Mouse (Mus musculus) ES-Bruce4 (cell line): ENCODE data around the gene Kif1a. TPM values are rescaled to one million over a fixed set of nuclear protein-coding genes. Genes with fewer than 3 reads are reported as not detected.

Experiments
- H3K27ac ChIP-seq: 2 replicates; pipeline ENCODE4 v1.5.1; 2012; ENCODE audit warnings: low read length, inconsistent platforms; ENCODE audit not compliant: insufficient read depth
- H3K27me3 ChIP-seq: 2 replicates; pipeline ENCODE4 v1.6.1; 2012; ENCODE audit warnings: mild to moderate bottlenecking, low read length, inconsistent platforms; ENCODE audit not compliant: control insufficient read depth, poor library complexity, insufficient read depth, severe bottlenecking
- H3K36me3 ChIP-seq: 2 replicates; pipeline ENCODE4 v1.6.1; 2012; ENCODE audit warnings: inconsistent platforms, mild to moderate bottlenecking, low read length, moderate library complexity; ENCODE audit not compliant: control insufficient read depth, poor library complexity, insufficient read depth, severe bottlenecking
- H3K4me1 ChIP-seq: one replicate; pipeline ENCODE4 v1.8.1; 2011; ENCODE audit warnings: low read length; ENCODE audit not compliant: control insufficient read depth, insufficient read depth
- H3K4me3 ChIP-seq: 2 replicates; pipeline ENCODE4 v1.5.1; 2011; ENCODE audit warnings: low read depth, mild to moderate bottlenecking, low read length
- H3K9ac ChIP-seq: 2 replicates; pipeline ENCODE4 v1.6.1; 2012; ENCODE audit warnings: low read depth, mild to moderate bottlenecking, inconsistent platforms; ENCODE audit not compliant: poor library complexity, severe bottlenecking
- H3K9me3 ChIP-seq: replicated peaks from 2 replicates; pipeline ENCODE4 v1.6.1; 2012; ENCODE audit warnings: mild to moderate bottlenecking, low read length, inconsistent platforms; ENCODE audit not compliant: control insufficient read depth, poor library complexity, insufficient read depth, severe bottlenecking
- CTCF ChIP-seq: IDR thresholded peaks from one replicate; pipeline ENCODE4 v1.8.1; 2011; ENCODE audit warnings: low read depth, low read length
- EP300 ChIP-seq: IDR thresholded peaks from 2 replicates; pipeline ENCODE4 v1.6.1; 2011; ENCODE audit warnings: low read depth, low read length; ENCODE audit not compliant: insufficient read depth
- POLR2A ChIP-seq: IDR thresholded peaks from one replicate; pipeline ENCODE4 v1.8.1; 2011; ENCODE audit warnings: low read length; ENCODE audit not compliant: insufficient read depth
- polyA plus RNA-seq: library from polyadenylated mRNA; stranded (reverse); fragments of >200 nt; gene quantifications from 2 replicates; pipeline ENCODE4 v1.2.4, GENCODE M21; 2011; ENCODE audit warnings: low read depth; ENCODE audit not compliant: missing spikeins, insufficient read depth, insufficient read length

Gene Kif1a
- polyA plus RNA-seq, 1 experiment, result 95.0 TPM

DNA sequence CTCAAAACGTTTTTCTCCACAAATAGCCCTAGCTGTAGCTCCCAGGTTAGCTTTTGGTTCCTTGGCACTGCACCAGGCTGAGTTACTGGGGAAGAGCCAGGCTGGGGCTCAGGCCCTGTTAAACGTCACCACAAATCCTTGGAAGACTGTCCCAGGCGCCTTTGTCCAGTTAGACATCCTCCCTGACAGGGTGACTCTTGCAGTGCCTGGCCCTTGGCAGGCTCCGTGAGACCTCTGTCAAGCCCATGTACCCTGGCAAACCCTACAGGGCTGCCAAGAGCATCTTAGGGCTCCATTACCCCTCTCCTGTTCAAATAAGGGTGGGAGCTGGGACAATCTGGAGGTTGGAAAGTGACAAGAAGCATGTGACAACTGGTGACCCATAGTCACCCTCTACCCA is 65.8 kb downstream of the Kif1a start:
- no peak overlapping the region for H3K4me3 ChIP-seq
- no peaks in the 10 kb centered on the region for H3K27me3 ChIP-seq
- H3K9me3 ChIP-seq, result no peaks in the 10 kb centered on the region
- no peak for TF ChIP-seq EP300
- TF ChIP-seq POLR2A, result no peak
- no peak for TF ChIP-seq CTCF
- H3K36me3 ChIP-seq, result no peaks in the 10 kb centered on the region
- H3K4me1 ChIP-seq, result no peaks in the 10 kb centered on the region
- no peak overlapping the region for H3K27ac ChIP-seq
- H3K9ac ChIP-seq, result no peak overlapping the region

DNA sequence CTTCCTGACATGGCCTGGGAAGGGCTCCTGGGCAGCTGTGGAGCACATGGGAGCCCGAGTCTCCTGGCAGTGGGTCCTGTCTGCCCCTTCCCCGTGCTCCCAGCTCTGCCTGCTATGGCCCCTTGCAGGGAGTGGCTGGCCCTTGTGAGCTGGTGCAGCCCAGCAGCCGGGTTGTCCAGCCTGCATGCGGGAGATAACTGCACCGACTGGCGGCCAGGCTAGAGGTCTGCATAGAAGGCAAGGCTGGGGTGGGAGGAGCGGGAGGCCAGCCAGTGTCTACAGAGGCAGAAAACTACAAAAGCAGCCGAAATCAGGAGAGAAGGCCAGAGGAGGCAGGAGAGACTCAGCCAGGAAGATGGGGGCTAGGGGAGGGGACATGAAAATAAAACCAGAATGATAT is 67.8 kb downstream of the Kif1a start:
- Histone ChIP-seq H3K4me3 (no peak overlapping the region), H3K27me3 (no peaks in the 10 kb centered on the region), H3K9me3 (no peaks in the 10 kb centered on the region), H3K27ac (no peak overlapping the region), H3K9ac (no peak overlapping the region), H3K36me3 (no peaks in the 10 kb centered on the region), H3K4me1 (no peaks in the 10 kb centered on the region)
- no peak for TF ChIP-seq EP300
- TF ChIP-seq CTCF, result no peak

DNA sequence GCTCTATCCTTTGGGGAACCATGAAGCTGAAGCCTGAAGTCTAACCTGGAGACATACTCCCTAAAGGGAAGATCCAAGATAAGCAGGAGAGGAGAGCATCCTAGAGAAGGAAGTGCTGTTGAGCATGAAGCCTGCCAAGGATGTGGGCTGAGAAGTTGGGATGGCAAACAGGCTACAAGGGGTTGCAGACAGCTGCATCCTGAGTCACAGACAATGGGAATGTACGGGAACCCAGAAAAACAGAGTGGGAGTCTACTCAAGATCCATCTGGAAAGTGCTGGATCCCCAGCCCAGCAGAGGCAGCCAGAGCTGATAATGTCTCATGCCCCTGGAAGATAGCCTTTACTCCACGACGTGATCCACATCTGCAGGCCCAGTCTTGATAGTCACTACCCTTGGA is 70.6 kb downstream of the Kif1a start:
- Histone ChIP-seq H3K27ac (no peak overlapping the region), H3K36me3 (no peaks in the 10 kb centered on the region), H3K9me3 (no peaks in the 10 kb centered on the region), H3K9ac (no peak overlapping the region), H3K27me3 (no peaks in the 10 kb centered on the region), H3K4me1 (no peaks in the 10 kb centered on the region), H3K4me3 (no peak overlapping the region)
- no peak for TF ChIP-seq CTCF
- TF ChIP-seq EP300, result no peak
- TF ChIP-seq POLR2A, result no peak

DNA sequence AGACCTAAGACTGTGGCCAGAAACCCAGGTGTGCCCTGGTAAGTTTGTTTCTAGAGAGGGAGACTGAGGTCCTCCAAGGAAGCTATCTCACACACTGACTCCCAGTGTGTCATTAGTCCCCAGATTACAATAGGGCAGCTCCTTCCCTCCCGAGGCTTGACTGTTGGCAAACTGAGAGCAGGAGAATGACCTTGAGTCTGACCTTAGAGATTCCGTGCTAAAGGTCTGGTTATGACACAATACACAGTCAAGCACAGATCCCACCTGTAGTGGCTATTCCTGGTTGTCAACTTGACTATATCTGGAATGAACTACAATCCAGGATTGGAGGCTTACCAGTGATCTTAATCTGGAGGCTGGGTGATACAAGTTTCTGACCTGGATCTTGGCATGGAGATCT is 71.7 kb downstream of the Kif1a start:
- H3K27me3 ChIP-seq, result no peaks in the 10 kb centered on the region
- no peak overlapping the region for H3K9ac ChIP-seq
- H3K4me3 ChIP-seq, result no peak overlapping the region
- H3K27ac ChIP-seq, result no peak overlapping the region
- no peak for TF ChIP-seq POLR2A
- no peak for TF ChIP-seq EP300
- no peak for TF ChIP-seq CTCF
- no peaks in the 10 kb centered on the region for H3K36me3 ChIP-seq
- H3K9me3 ChIP-seq, result no peaks in the 10 kb centered on the region
- H3K4me1 ChIP-seq, result no peaks in the 10 kb centered on the region

DNA sequence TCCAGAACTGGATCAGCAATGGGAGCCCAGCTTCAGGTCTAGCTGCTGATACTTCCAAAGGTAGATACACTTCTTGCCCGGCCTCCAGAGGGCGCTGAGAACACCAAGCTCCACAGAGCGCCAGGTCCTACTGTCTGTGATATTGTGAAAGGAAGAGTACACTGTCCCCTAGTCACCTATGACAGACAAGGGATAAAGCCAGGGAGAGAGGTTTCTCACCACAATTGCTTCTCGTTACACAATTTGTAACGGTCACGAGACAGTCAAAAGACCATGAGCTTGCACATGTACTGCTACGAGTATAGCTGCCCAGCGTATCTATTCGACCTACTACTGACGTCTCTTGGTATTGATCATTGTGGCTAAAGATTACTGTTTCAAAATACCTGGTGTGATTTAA is 72.4 kb downstream of the Kif1a start:
- no peak overlapping the region for H3K9ac ChIP-seq
- TF ChIP-seq CTCF (no peak), EP300 (no peak), POLR2A (no peak)

DNA sequence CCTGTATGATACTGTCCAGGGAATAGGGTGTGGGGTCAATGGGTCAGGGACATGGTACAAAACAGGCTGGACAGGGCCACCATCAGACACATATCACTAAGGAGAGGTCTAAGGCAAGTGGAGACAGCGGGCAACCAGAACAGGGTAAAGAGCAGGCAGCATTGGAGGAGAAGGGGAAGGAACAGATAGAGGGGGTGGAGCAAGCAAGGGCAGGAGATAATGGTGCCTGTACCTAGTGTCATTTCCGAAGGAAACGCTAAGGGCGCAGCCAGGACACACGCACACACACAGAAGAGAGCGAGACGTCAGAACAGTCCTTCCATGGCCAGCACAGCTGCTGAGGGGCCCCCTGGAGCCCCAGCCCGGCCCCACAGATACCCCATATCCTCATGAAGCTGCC is 75.2 kb downstream of the Kif1a start:
- H3K9me3 ChIP-seq, result no peaks in the 10 kb centered on the region
- H3K27me3 ChIP-seq, result no peaks in the 10 kb centered on the region
- no peak overlapping the region for H3K9ac ChIP-seq
- H3K36me3 ChIP-seq, result no peaks in the 10 kb centered on the region
- H3K4me3 ChIP-seq, result no peak overlapping the region
- H3K27ac ChIP-seq, result no peak overlapping the region
- no peaks in the 10 kb centered on the region for H3K4me1 ChIP-seq
- no peak for TF ChIP-seq EP300
- no peak for TF ChIP-seq POLR2A
- no peak for TF ChIP-seq CTCF

More for the DNA sequence above, 72.4 kb downstream of the Kif1a start:
- Histone ChIP-seq H3K36me3 (no peaks in the 10 kb centered on the region), H3K4me3 (no peak overlapping the region), H3K27me3 (no peaks in the 10 kb centered on the region), H3K4me1 (no peaks in the 10 kb centered on the region), H3K27ac (no peak overlapping the region), H3K9me3 (no peaks in the 10 kb centered on the region)

DNA sequence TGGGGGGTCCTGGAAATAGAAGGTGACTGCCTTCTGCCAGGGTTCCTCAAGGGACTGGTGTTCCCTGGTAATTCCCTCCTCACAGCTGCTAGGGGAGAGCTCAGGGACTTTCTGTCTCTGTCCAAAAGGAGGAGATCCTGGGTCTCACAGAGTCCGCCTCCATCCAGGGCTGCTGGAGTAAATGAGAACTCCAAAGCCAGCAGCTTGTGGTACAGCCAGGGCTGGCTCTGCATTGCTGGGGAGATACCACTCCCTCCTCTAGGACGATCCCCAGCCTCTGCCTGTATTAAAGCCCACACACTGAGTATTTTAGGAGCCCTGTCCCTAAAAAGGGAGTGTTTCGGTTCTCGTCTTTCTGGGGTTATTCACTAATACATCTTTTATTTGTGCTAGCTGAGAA is 81.1 kb downstream of the Kif1a start:
- Histone ChIP-seq H3K4me1 (no peaks in the 10 kb centered on the region), H3K36me3 (no peaks in the 10 kb centered on the region), H3K9me3 (no peaks in the 10 kb centered on the region), H3K9ac (no peak overlapping the region), H3K4me3 (no peak overlapping the region), H3K27ac (no peak overlapping the region), H3K27me3 (no peaks in the 10 kb centered on the region)
- TF ChIP-seq CTCF (no peak), EP300 (no peak), POLR2A (no peak)
